Comparison of ENCODE assay signal across 8 mouse cellular contexts in the genomic region with DNA sequence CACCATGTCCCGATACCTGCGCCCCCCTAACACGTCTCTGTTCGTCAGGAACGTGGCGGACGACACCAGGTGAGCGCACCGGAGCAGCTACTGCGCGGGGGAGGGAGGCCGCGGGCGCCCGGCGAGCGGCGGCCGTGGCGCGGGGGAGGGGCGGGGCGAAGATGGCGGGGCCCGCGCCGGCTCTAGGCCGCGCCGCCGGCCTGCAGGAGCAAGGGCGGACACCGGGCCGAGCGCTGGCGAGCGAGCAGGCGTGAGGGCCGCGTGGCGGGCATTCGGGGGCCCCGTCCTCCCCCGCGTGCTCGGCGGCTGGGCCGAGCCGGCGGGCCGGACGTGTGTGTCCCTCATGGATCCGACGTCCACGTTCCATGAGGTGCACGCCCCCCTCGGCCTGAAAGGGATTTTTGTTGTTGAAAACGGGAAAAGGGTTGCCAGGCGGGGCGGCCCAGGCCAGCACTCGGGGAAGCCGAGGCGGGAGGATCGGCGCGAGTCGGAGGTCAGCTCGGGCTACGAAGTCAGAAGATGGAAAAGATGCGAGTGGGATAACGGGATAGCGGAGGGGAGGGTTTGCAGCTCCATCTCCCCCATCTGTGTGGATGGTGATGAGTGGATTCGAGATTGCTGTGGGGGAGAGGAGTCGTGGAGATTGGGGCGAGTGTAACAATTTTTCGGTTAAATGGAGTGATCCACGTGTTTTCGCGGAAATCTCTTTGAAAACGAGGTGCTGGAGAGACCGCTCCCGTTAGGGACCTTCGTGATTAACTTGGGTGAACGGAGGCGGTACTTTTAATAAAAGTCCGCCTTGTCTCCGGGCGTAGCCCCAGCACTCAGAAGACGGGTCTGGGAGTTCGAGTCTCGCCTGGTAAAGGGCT. TPM values are rescaled to one million over a fixed set of nuclear protein-coding genes. Genes with fewer than 3 reads are reported as not detected.
DNase-seq lines count a peak whose midpoint lies in the region; ATAC-seq lines count a peak whose summit lies in the region.

No protein-coding gene starts in this region.

- peaks cover 7% of the 10 kb centered on the region; the same call in 1 of the 2 replicates for H3K36me3 ChIP-seq in limb, embryonic 12.5 days
- H3K36me3 ChIP-seq in midbrain, embryonic 12.5 days, result no peaks in the 10 kb centered on the region

- peak overlapping the region; percentile 93 for H3K4me3 ChIP-seq in limb, embryonic 12.5 days (replicated peaks)
- peak overlapping the region; percentile 81 for H3K4me3 ChIP-seq in midbrain, embryonic 12.5 days

- peak overlapping the region; percentile 99 for H3K9ac ChIP-seq in limb, embryonic 12.5 days (replicated peaks)
- H3K9ac ChIP-seq in midbrain, embryonic 12.5 days (replicated peaks), result peak overlapping the region; percentile 96

- under 1% methylated on average over 86 of the region's 91 CpGs for WGBS in limb, embryonic 12.5 days
- under 1% methylated on average over 82 of the region's 91 CpGs for WGBS in midbrain, embryonic 12.5 days

- H3K27me3 ChIP-seq in limb, embryonic 12.5 days, result no peaks in the 10 kb centered on the region
- H3K27me3 ChIP-seq in midbrain, embryonic 12.5 days, result no peaks in the 10 kb centered on the region

- peak; percentile 97 for DNase-seq in heart, adult 11 months
- DNase-seq in heart, adult 8-10 months (ENCODE audit: low spot score), result no peak
- DNase-seq in cerebellum, postnatal 10 days, result peak; percentile 81
- DNase-seq in gastrocnemius, adult 8-10 months (ENCODE audit: low spot score in 2 of 2), result peak; percentile 44 to 48
- DNase-seq in induced T-regulatory cell, adult 2 months (ENCODE audit: low read depth), result peak; percentile 66
- DNase-seq in spleen, postnatal 4 days (ENCODE audit: low spot score in 2 of 2), result peak; percentile 63 to 80

- H3K9me3 ChIP-seq in limb, embryonic 12.5 days, result no peaks in the 10 kb centered on the region
- no peaks in the 10 kb centered on the region for H3K9me3 ChIP-seq in midbrain, embryonic 12.5 days

- ATAC-seq in limb, embryonic 12.5 days (ENCODE audit: insufficient number of reproducible peaks, insufficient read depth, low FRiP score, low TSS enrichment, low read depth), result peak; percentile 62
- ATAC-seq in midbrain, embryonic 12.5 days (ENCODE audit: low FRiP score, low read depth), result peak; percentile 73

- H3K4me2 ChIP-seq in limb, embryonic 12.5 days, result peak overlapping the region; percentile 80
- H3K4me2 ChIP-seq in midbrain, embryonic 12.5 days (replicated peaks), result peak overlapping the region; percentile 79

- peak overlapping the region; percentile 99 for H3K27ac ChIP-seq in limb, embryonic 12.5 days
- peak overlapping the region; percentile 99 for H3K27ac ChIP-seq in midbrain, embryonic 12.5 days (replicated peaks)

- H3K4me1 ChIP-seq in limb, embryonic 12.5 days (replicated peaks), result peaks cover 37% of the 10 kb centered on the region
- H3K4me1 ChIP-seq in midbrain, embryonic 12.5 days, result peaks cover 49% of the 10 kb centered on the region

RNA-seq across cellular contexts. Expression of gene Srsf10, which starts 0.9 kb away (rescaled TPM):
- 10 to 100 TPM; 33.2 to 42.3 (median 37.9) TPM for total RNA-seq in heart, adult 8-10 months (2022)
- 10 to 100 TPM; 14.3 to 27.1 (median 22.0) TPM for total RNA-seq in gastrocnemius, adult 8-10 months (2022)
- 392 and 402 TPM in 2 replicates for polyA plus RNA-seq in limb, embryonic 12.5 days (2016; fragmentation: Nextera tagmentation; extraction: Ambion mirVana)
- polyA plus RNA-seq in midbrain, embryonic 12.5 days (2016; fragmentation: Nextera tagmentation; extraction: Ambion mirVana), result 351 and 371 TPM in 2 replicates

RNA-seq across cellular contexts. Expression of gene Pnrc2, which starts 17.2 kb away (rescaled TPM):
- 10 to 100 TPM; 51.2 to 75.7 (median 66.5) TPM for total RNA-seq in heart, adult 8-10 months (2022)
- 10 to 100 TPM; 30.2 to 36.3 (median 32.7) TPM for total RNA-seq in gastrocnemius, adult 8-10 months (2022)
- polyA plus RNA-seq in limb, embryonic 12.5 days (2016; fragmentation: Nextera tagmentation; extraction: Ambion mirVana), result 209 and 220 TPM in 2 replicates
- polyA plus RNA-seq in midbrain, embryonic 12.5 days (2016; fragmentation: Nextera tagmentation; extraction: Ambion mirVana), result 189 and 199 TPM in 2 replicates

RNA-seq across cellular contexts. Expression of gene Cnr2, which starts 38.7 kb away (rescaled TPM):
- under 1 TPM; 0.22 to 0.57 (median 0.36) TPM for total RNA-seq in heart, adult 8-10 months (2022)
- total RNA-seq in gastrocnemius, adult 8-10 months (2022), result under 1 TPM in 3 of 4 experiments, not detected in 1; 0.05 to 0.11 (median 0.07) TPM
- 0.22 and 0.45 TPM in 2 replicates for polyA plus RNA-seq in limb, embryonic 12.5 days (2016; fragmentation: Nextera tagmentation; extraction: Ambion mirVana)
- polyA plus RNA-seq in midbrain, embryonic 12.5 days (2016; fragmentation: Nextera tagmentation; extraction: Ambion mirVana), result 0.13 and 0.27 TPM in 2 replicates
